Mouse (Mus musculus) megakaryocyte, adult 5-6 weeks (primary cell): ENCODE results near the gene Cers3. TPM values are rescaled to one million over a fixed set of nuclear protein-coding genes. Genes with fewer than 3 reads are reported as not detected.

Experiments used
- ATAC-seq: 2 replicates; pipeline ENCODE4 v1.8.0; 2016; ENCODE audit warnings: mild to moderate bottlenecking, inconsistent platforms; ENCODE audit not compliant: poor library complexity, severe bottlenecking
- total RNA-seq, 2 experiments: library from RNA; stranded (forward) in 1 of 2; stranded (reverse) in 1 of 2; fragments of 153-499, 151-499 nt in 1 of 2; fragments of 221-1000, 200-1000 nt in 1 of 2; gene quantifications; 2 replicates each; pipeline versions ENCODE4 v1.2.3 to v1.2.4; 2015 to 2017

The Cers3 gene
- total RNA-seq (2015), result not detected in 2 replicates
- not detected in 2 replicates for total RNA-seq (2017)

- ATAC-seq, result no peak
Observed at GRCm38 (mm10) chr7:66743377-66743781, at the start of gene Cers3. Gene Cers3, plus strand, starts transcription at chr7:66743504.

DNA sequence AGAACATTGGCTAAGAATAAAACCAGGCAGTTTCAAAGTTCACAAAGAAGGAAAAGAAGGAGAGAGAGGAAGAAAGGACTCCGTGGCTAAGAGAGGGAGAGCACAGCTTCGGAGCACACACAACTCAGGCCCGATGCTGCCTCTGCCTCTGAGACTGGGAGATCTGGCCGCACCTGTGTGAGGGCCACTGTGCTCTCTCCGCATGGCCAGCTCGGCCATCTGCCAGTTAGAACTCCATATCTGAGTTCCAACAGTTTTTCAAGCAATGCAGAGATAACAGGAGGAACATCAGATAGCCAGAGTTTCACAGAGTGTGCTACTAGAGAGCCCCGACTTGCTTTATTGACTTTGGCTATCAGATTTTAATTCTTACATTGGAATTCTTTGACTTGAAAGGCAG, 48.8 kb upstream of the Cers3 start:
- no peak for ATAC-seq

DNA sequence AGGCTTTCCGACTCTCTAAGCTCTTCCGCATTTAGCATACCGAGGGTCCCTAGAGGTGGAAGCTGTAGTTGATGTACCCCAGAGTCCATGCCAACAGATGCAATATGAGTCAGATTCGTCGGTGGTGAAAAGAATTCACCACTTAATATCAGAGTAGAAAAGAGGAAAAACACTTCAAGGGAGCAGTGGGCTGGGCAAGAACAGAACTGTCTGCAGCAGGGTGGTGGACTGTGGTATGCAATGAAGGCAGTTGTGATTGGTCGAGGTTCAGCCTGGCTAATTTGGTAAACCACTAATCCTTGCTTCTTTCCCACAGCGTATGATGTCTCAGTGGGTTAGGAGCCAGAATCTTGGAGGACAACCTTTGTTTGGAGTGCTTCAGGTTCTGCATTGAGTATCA, 40.6 kb upstream of the Cers3 start:
- ATAC-seq, result no peak; the same call in 1 of the 2 replicates

DNA sequence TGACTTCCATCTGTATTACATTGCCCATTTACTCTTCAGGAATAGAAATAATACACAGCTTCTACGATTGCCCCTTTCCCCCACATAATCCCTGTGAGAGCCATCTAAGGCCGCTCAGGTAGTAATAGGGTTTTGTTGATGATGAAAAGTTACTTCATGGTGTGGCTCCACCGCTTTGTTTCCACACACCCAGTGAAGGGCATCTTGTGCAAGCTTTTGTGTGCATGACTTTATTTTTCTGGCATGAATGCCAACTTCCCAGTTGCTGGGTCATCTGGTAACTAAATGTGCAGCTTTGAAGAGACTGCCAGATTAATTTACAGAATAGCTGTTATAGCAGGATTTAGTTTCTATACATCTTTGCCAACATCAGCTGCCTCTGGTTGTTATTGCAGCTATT, 38.7 kb upstream of the Cers3 start:
- ATAC-seq, result peak; percentile 94

DNA sequence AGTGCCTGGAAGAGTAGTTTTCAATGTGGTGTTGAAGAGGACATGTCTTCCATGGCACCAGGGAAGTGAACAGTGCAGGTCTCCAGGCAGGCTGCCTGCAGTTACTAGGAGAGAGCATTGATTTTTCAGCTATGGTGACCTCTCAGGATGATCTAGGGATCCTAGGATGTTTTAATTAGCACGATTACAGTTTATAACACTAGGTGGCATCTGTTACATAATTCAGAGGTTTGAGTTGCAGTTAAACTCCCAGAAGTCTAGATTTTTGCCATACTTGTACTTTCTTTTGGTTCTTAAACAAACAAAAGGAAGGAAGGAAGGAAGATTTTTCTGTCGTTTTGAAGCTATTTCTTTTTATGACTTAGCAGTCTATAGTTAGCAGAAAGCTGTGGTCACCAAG, 32.1 kb upstream of the Cers3 start:
- ATAC-seq, result no peak

- no peak for ATAC-seq
Observed at GRCm38 (mm10) chr7:66724514-66724913, 18.8 kb upstream of the Cers3 start.

- ATAC-seq, result no peak
Observed at GRCm38 (mm10) chr7:66724954-66725353, 18.4 kb upstream of the Cers3 start.

GRCm38 (mm10) chr7:66728072-66728471, 15.2 kb upstream of the Cers3 start:
- no peak for ATAC-seq

DNA sequence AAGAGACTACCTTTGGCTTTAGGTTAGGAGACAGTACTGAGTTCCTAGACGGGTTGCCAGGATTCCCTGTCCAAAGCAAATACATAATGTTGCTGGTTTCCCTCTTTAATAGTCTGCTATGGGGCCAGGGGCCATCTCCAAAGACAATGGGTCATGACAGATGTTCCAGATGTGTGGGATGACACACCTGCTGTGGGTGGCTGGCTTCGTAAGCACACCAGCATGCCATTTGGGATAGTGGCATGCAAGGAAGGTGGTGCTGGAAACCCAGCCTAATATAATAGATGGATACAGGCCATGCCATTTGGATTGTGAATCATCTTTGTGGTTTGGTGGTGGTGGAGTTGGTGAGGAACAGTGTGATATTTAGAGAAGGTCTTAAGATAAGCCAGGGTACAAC, 14.1 kb upstream of the Cers3 start:
- ATAC-seq, result no peak

DNA sequence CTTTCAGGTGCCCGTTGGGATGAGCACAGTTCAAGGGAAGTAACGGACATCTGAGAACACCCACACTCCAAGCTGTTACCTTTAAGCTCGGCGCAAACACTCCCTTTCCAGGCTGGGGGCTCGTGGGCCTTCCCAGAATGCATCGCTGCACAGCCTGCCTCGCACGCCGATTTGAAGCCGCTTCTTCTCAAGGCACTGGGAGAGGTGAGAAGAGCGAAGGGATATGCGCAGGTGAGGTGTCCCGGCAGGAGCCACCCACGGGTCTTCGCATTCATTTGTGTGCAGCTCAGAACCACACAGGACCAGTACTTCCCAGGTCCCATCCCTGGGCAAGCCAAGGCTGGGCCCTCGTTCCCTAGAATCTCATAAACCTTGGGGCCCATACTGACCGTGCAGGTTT, 9.9 kb upstream of the Cers3 start:
- ATAC-seq, result no peak

- ATAC-seq, result no peak
Observed at GRCm38 (mm10) chr7:66733882-66734281, 9.4 kb upstream of the Cers3 start.

DNA sequence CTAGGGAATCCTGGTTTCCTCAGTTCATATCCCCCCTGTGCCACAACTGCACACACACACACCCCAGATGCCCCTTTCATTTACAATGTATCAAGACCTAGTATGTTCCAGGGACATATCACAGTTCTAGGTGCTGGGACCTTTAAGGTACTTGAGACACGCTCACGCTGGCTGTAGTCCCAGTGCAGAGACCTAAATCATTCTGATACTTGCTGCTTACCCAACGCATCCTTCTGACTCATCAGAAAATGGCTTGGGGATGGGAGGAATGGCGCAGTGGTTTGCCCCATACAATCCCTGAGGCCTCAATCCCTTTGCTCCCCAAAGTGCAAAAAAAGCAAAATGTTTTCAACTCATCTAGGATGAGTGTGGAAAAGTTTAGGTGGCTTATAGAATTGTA, 8.8 kb upstream of the Cers3 start:
- ATAC-seq, result no peak

DNA sequence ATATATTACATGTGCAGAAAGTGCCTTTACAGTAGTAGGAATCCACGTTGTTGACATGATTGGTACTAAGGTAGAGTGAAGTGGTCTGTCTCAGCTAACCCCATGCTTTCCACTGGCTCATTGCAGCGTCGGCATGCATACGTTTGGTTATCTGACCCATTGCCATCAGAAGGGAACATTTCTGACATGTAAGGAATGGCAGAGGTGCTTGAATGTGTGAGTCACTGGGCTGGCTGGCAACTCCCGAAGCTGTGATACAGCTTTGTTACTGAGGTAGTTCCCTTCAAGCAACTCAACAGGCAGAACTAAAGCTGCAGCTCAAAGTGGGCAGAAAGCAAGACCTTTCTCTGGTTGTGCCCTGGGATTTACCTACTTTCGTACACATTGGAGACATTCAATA, 8.3 kb upstream of the Cers3 start:
- ATAC-seq, result no peak

- no peak for ATAC-seq
Observed at GRCm38 (mm10) chr7:66737418-66737817, 5.9 kb upstream of the Cers3 start.

DNA sequence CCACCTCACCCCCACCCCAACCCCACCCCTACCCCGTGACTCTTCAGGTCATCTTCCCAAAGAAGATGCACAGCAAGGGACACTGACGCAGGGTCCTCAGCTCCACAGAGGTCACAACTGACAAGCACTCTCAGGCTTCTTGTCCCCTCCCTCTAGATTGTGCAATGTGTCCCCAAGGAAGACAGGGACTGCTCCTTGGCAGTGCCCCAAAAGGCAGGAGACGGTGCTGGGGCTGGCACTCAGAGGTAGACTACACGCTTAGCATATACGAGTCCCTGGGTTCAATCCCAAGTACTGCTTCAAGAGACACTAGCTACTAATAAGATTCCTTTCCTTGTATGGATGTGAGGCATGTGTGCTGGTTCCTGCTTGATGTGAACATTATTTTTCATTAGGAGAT, 2.3 kb upstream of the Cers3 start:
- no peak for ATAC-seq

DNA sequence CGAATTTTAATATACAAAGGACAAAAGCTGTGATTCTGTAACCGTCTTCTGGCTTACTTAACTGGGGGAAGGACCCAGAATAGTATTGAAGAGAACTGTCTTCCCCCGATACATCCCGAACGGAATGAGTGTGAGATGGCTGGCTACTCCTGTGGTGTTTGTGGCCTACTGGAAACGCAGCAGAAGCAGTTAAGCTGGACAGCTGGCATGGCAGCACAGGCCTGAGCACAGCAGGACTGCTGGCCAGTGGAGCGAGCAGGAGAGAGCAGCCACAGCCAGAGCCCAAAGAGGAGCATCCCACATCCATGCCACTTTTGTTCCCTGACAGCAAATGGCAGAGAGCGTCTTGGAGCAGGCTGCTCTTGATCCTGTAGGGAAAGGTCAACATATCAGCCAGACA, 1.9 kb upstream of the Cers3 start:
- ATAC-seq, result no peak

DNA sequence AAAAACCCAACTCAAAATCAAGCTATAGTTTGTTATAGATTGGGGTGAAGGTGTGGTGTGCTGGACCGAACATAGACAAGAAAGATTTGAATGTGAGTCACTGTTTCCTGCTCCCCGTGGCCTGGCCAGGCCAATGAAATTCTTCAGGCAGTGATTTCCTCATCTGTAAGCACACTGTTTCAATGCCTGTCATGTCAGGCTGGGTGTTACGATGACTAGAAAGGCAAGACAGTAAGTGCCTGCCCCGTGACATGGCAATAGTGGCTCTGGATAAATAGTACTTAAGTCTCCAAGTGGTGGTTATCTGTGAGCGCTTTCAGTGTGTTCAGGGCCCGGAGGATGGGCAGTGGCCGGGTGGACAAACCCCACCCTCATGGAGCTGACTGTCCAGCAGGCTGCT, 3.7 kb downstream of the Cers3 start:
- peak; percentile 72 for ATAC-seq

DNA sequence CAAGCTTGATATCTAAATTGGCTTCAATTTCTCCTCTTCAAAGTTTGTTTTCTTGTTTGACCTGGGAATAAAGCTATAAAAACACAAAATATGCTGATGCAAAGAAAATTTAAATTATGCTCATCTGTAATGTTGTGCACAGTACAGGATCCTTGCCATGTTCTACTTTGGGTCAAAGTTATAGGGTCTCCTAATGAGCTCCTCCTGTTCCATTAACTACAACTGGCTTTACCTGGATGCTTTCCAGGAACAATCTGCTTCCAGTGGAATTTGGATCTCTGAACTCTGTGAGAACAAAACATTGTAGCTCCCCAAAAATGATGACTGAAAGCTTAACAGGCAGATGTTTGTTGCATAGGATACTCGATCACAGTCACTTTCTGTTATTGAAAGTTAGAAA, 6.7 kb downstream of the Cers3 start:
- no peak for ATAC-seq

GRCm38 (mm10) chr7:66753816-66754215, 10.5 kb downstream of the Cers3 start:
- no peak for ATAC-seq

DNA sequence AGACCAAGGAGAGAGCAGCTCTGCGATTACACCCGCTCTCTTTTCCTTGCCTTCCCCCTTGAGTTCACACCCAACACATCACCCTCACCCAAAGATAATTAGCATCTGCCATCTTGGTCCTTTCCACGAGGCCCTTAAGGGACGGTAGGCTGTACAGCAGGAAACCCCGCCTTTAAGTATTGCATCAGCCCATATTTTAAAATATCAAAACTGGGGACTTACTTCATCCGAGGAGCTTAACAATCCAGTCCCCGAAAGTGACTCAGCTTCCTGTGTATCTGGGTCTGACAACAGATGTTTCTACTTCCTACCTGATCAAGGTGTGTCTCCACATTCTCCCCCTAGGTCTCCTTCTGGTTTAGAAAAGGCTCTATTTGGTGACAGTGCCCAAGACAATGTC, 12.3 kb downstream of the Cers3 start:
- ATAC-seq, result peak; percentile 86

DNA sequence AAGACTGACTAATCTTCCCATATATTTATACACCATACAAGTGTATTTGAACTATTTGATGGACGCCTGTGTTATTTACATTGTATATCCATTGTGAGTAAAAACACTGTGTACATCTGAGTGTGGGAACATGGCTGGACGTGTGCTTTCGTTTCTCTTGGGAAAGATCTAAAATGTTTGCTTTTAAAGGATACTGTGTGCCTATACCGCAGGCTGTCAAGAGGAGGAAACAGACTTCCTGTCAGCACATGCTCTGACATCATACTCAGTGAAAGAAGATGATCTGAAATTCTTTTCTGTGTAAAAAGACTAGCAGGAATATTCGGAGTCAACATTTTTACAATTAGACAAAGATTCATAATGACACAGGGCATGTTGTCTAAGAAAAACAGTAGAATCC, 26.6 kb downstream of the Cers3 start:
- ATAC-seq, result no peak

DNA sequence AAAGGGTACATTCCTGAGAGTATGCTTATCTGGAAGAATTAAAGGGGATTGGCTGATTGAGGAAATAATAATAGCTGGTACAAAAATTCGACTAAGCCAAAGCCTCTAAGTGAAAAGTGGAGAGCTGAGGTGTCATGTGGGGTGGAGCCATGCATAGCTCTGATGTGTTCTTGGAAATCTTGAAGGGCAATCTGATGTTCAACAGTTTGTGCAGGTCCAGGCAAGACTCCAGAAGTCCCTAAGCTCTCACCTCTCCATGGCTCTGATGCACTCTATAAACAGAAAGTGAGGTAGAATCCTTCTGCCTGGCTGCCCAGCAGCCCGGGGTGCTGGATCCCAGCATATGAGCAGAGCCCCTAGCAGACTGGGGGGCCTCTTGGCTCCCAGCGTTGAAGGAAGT, 27.4 kb downstream of the Cers3 start:
- ATAC-seq, result no peak

DNA sequence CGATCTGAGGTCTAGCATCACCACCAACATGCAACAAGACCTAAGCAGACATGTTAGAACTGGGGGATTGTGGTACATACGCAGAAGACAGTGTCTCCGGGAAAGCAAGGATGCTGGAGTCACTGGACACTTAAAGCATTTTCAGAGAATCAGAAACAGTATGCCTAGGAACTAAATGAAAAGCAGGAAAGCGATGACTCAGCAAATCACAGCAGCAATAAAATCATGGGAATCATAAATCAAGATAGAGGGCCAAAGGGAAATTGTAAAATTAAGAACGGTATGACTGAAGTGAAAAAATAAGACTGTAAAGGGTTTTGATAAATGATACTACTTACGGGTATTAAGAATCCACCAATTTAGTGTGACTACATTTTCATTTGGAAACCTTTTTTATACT, 27.9 kb downstream of the Cers3 start:
- no peak for ATAC-seq

DNA sequence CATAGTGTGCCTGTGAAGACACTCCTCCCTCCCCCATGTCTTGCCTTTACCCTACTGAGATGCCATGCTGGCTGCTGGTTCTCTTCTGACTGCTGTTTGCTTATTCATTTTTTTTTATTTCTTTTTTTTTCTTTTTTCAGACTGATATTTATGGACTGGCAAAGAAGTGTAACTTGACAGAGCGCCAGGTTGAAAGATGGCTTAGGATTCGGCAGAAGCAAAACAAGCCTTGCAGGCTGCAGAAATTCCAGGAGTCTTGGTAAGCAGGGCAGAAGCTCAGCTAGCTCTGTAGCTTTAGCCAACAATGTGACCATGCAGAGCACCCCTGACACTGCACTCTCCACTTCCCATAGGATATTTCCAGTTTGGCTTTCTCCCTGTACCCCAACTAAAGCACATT, 36.1 kb downstream of the Cers3 start:
- no peak for ATAC-seq
